Mouse (Mus musculus) ovary, adult 18-20 months (tissue): ENCODE measurements at regions not wholly inside any gene's neighbourhood (a gene's known extent, or its start where the extent isn't known, plus 50 kb on each side); places are given as distances from the start of the nearest gene placed in this dataset.
"Not testable (repeated sequence)": the region's sequence is repeated elsewhere in the genome, so short reads cannot be mapped to it uniquely, and the experiment has no call there.

Source experiments
- DNase-seq: peaks from one replicate; pipeline ENCODE4 v3.0.0; 2022; ENCODE audit warnings: low spot score, mixed read lengths

GRCm38 (mm10) chr4:153157572-153157971, 325.0 kb downstream of the Ajap1 start:
- DNase-seq: no peak

GRCm38 (mm10) chr4:153152923-153153322, 329.7 kb downstream of the Ajap1 start:
- not testable (repeated sequence) for DNase-seq

- no peak for DNase-seq
These were observed 349.5 kb downstream of the Ajap1 start for GRCm38 (mm10) chr4:153133147-153133546.

GRCm38 (mm10) chr4:153129345-153129744, 353.3 kb downstream of the Ajap1 start:
- DNase-seq: no peak

GRCm38 (mm10) chr4:153128162-153128561, 354.4 kb downstream of the Ajap1 start:
- no peak for DNase-seq

- no peak for DNase-seq
These were observed 362.1 kb downstream of the Ajap1 start for GRCm38 (mm10) chr4:153120480-153120879.

- no peak for DNase-seq
These were observed 362.9 kb downstream of the Ajap1 start for GRCm38 (mm10) chr4:153119647-153120102.

GRCm38 (mm10) chr4:153118824-153119646, 363.6 kb downstream of the Ajap1 start:
- no peak for DNase-seq

GRCm38 (mm10) chr4:153114998-153115397, 367.6 kb downstream of the Ajap1 start:
- DNase-seq: no peak

- no peak for DNase-seq
These were observed 369.0 kb downstream of the Ajap1 start for GRCm38 (mm10) chr4:153113577-153113976.

GRCm38 (mm10) chr4:153110291-153110746, 372.3 kb downstream of the Ajap1 start:
- no peak for DNase-seq

GRCm38 (mm10) chr4:153098591-153098990, 384.0 kb downstream of the Ajap1 start:
- no peak for DNase-seq

- no peak for DNase-seq
These were observed 385.0 kb downstream of the Ajap1 start for GRCm38 (mm10) chr4:153097601-153098000.

GRCm38 (mm10) chr4:153093129-153093528, 389.5 kb downstream of the Ajap1 start:
- no peak for DNase-seq

GRCm38 (mm10) chr4:153082166-153082565, 400.4 kb downstream of the Ajap1 start:
- DNase-seq: no peak

GRCm38 (mm10) chr4:153074590-153074989, 408.0 kb downstream of the Ajap1 start:
- DNase-seq: no peak

GRCm38 (mm10) chr4:153070190-153070745, 412.3 kb downstream of the Ajap1 start:
- no peak for DNase-seq

GRCm38 (mm10) chr4:153068484-153069033, 414.1 kb downstream of the Ajap1 start:
- DNase-seq: no peak

- no peak for DNase-seq
These were observed 418.5 kb downstream of the Ajap1 start for GRCm38 (mm10) chr4:153064021-153064605.

GRCm38 (mm10) chr4:153063402-153063801, 419.2 kb downstream of the Ajap1 start:
- no peak for DNase-seq

- no peak for DNase-seq
These were observed 424.5 kb downstream of the Ajap1 start for GRCm38 (mm10) chr4:153058152-153058551.

GRCm38 (mm10) chr4:153023711-153024110, 458.9 kb downstream of the Ajap1 start:
- no peak for DNase-seq

- DNase-seq: no peak
These were observed 463.4 kb downstream of the Ajap1 start for GRCm38 (mm10) chr4:153019211-153019610.
